Mouse (Mus musculus): ENCODE results near the gene Bcl2l2. TPM values are rescaled to one million over a fixed set of nuclear protein-coding genes. Genes with fewer than 3 reads are reported as not detected.

The Bcl2l2 gene
- polyA plus RNA-seq, 1 experiment from 2014 or later, result 4.2 TPM

DNA sequence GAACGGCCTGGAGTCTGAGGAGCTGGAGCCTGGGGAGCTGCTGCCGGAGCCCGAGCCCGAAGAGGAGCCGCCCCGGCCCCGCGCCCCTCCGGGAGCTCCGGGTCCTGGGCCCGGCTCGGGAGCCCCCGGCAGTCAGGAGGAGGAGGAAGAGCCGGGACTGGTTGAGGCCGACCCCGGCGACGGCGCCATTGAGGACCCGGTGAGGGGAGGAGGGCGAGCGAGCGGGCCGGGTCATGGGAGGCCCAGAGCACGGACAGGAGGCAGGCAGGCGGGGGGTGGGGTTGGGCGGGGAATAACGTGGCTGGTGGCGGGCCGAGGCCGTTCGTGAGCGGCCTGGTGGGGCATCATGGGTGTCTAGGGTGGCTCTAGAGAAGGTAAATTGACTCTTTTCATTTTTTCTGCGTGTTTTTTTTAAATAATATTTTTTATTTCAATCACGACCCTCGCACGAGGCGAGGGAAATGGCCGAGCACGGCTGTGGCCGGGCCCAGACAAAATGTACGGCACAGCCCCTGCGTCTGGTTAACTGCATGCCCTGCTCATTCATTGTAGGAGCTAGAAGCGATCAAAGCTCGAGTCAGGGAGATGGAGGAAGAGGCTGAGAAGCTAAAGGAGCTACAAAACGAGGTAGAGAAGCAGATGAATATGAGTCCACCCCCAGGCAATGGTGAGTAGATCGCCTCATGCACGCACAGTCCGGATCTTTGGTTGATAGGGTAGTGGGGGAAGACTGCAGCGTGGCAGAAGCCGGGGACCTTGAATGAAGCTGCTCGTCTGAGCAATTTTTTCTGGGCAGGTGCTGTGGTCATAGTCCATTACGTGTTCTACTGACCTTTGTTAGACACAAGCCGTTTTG, 11.3 kb downstream of the Bcl2l2 start:
- Histone ChIP-seq H3K27me3 (replicated peaks) (no peaks in the 10 kb centered on the region), H3K36me3 (peaks cover 15% of the 10 kb centered on the region), H3K9ac (peak overlapping the region; percentile 98), H3K4me1 (peaks cover 13% of the 10 kb centered on the region; the same call in 1 of the 2 replicates), H3K4me3 (replicated peaks) (peak overlapping the region; percentile 90), H3K4me2 (peak overlapping the region; percentile 75), H3K27ac (peak overlapping the region; percentile 89), H3K9me3 (no peaks in the 10 kb centered on the region)
- WGBS, result under 1% methylated on average over 45 of the region's 54 CpGs
- ATAC-seq (ENCODE audit: insufficient read depth, low FRiP score, low read depth), result peak; percentile 47

DNA sequence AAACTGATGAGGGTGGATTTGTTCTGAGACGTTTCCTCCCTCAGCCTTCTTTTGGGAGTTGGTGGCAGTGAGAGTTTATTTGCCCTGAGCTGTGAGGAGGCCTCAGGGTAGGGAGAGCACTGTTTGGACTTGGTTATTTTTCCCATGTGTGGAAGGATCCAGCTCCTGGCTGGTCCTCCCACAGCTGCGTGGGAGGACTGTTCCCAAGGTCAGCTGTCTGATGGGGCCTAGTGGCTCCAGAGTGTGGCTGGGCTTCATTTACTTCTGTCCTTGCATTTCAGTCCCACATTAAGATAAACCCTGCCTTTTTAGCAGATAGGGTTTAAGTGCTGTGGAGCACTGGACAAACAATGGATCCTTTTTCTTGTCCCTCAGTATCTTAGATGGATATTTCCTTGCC, 14.3 kb downstream of the Bcl2l2 start:
- WGBS, result 44% methylated on average over 2 of the region's 2 CpGs
- H3K36me3 ChIP-seq, result peaks cover 15% of the 10 kb centered on the region
- H3K9ac ChIP-seq, result no peak overlapping the region
- H3K27me3 ChIP-seq (replicated peaks), result no peaks in the 10 kb centered on the region
- no peak overlapping the region for H3K4me2 ChIP-seq
- no peaks in the 10 kb centered on the region for H3K9me3 ChIP-seq
- peaks cover 13% of the 10 kb centered on the region; the same call in 1 of the 2 replicates for H3K4me1 ChIP-seq
- no peak overlapping the region for H3K4me3 ChIP-seq (replicated peaks)
- peak overlapping the region; percentile 35; the same call in 1 of the 2 replicates for H3K27ac ChIP-seq
- ATAC-seq (ENCODE audit: insufficient read depth, low FRiP score, low read depth), result no peak

DNA sequence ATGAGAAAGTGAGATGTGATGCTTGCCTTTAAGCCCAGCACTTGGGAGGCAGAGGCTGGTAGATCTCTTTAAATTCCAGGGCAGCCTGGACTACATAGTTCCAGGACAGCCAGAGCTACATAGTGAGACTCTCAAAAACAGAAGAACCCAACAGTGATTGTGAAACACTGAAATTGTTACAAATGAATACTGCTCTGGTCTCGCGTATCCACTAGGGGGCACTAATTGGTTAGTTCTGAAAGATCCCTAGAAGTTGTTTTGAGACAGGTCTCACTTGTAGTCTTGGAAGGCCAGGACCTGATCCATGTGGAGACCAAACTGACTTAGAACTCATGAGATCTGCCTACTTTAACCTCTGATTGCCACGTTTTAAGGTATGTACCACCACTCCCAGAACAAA, 17.2 kb downstream of the Bcl2l2 start:
- WGBS, result 0% methylated on average over 3 of the region's 3 CpGs
- H3K36me3 ChIP-seq, result peaks cover 21% of the 10 kb centered on the region
- H3K4me1 ChIP-seq, result peaks cover 10% of the 10 kb centered on the region; the same call in 1 of the 2 replicates
- H3K4me2 ChIP-seq, result no peak overlapping the region
- no peak overlapping the region for H3K9ac ChIP-seq
- peak overlapping the region; percentile 44; the same call in 1 of the 2 replicates for H3K27ac ChIP-seq
- ATAC-seq (ENCODE audit: insufficient read depth, low FRiP score, low read depth), result 0 out of 2 replicates have a peak, but pooled peaks have one; percentile 36
- H3K27me3 ChIP-seq (replicated peaks), result no peaks in the 10 kb centered on the region
- no peak overlapping the region for H3K4me3 ChIP-seq (replicated peaks)
- H3K9me3 ChIP-seq, result no peaks in the 10 kb centered on the region

DNA sequence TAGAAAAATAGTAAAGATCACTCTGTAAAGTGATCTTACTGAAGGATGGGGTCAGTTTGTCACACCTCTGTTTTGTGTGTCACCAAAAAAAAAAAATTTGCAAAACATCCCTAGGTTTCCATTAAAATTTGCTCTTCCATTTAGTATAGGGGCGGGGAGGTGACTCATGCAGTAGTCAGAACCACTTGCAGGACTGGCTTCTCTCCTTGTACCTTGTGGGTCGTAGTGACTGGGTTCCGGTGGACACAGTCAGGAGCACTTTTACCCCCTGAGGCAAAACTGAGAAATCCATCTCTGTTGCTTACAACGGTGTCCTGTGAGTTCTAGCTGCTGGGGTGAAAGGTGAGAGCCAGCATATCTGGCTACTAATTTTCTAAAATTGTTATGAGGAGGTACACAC, 20.5 kb downstream of the Bcl2l2 start:
- Histone ChIP-seq H3K4me1 (no peaks in the 10 kb centered on the region), H3K9ac (no peak overlapping the region), H3K27ac (no peak overlapping the region), H3K36me3 (peaks cover 21% of the 10 kb centered on the region; the same call in 1 of the 2 replicates), H3K27me3 (replicated peaks) (no peaks in the 10 kb centered on the region), H3K4me2 (no peak overlapping the region), H3K9me3 (no peaks in the 10 kb centered on the region), H3K4me3 (replicated peaks) (no peak overlapping the region)
- 88% methylated on average over 4 of the region's 4 CpGs for WGBS
- ATAC-seq (ENCODE audit: insufficient read depth, low FRiP score, low read depth), result no peak

DNA sequence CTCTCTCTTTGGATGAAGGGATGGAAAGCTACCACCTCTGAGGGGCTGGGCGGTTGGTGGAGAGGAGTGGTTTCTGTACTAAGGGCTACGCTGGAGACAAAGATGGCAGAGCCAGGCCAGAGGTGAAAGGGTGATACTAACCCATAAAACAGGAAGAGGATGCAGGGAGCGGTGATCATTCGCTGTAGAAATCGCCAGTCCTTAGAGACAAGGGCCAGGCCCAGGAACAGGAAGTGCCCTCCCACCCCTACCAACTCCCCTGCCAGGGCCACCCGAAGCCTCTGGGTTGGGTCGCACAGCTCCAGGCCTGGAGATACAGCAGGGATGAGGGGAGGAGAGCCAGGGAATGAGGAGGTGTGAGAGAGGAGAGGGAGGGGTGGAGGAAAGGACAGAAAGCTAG, 25.5 kb downstream of the Bcl2l2 start:
- ATAC-seq (ENCODE audit: insufficient read depth, low FRiP score, low read depth), result no peak
- H3K9me3 ChIP-seq, result no peaks in the 10 kb centered on the region
- peaks cover 27% of the 10 kb centered on the region; the same call in 1 of the 2 replicates for H3K36me3 ChIP-seq
- peaks cover 3% of the 10 kb centered on the region; the same call in 1 of the 2 replicates for H3K4me1 ChIP-seq
- no peak overlapping the region for H3K4me2 ChIP-seq
- no peaks in the 10 kb centered on the region for H3K27me3 ChIP-seq (replicated peaks)
- H3K27ac ChIP-seq, result no peak overlapping the region
- no peak overlapping the region for H3K4me3 ChIP-seq (replicated peaks)
- 74% methylated on average over 7 of the region's 7 CpGs for WGBS
- H3K9ac ChIP-seq, result no peak overlapping the region

DNA sequence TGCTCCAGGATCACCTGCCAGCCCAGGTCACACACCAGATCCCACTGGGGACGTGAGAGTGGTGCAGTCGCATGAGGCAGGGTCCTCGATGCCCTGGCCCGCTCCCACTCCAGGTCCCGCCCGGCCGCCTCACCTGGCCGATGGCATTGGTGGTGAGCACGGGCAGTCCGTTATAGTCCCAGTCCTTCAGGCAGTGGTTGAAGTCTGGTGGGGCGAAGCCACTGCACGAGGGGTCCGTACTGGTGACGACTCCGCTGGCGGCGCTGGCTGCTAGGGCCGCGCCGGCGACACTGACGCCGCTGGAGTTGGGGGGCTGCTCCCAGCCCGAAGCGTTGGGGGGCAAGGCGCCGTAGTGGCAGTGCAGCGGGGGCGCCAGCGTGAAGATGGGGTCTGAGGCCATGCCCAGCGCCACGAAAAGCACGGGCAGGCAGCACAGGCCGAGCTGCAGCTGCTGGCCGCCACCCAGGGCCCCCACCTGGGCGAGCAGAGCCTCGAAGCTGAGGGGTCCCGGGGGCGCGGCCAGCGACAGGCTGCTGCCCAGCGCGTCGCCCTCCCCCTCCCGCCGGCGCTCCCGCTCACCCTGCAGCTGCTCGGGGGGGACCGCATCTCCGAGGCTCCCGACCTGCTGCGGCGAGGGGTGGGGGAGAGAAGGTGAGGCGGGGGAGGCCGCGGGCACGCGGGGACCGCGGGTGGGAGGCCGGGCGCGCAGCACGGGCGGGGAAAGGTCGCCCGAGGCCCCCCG, 29.1 kb downstream of the Bcl2l2 start:
- no peaks in the 10 kb centered on the region for H3K9me3 ChIP-seq
- peaks cover 30% of the 10 kb centered on the region for H3K36me3 ChIP-seq
- H3K4me3 ChIP-seq (replicated peaks), result peak overlapping the region; percentile 93
- peak overlapping the region; percentile 94 for H3K4me2 ChIP-seq
- WGBS, result 3% methylated on average over 53 of the region's 69 CpGs
- no peaks in the 10 kb centered on the region for H3K27me3 ChIP-seq (replicated peaks)
- peaks cover 3% of the 10 kb centered on the region; the same call in 1 of the 2 replicates for H3K4me1 ChIP-seq
- peak overlapping the region; percentile 82 for H3K27ac ChIP-seq
- peak overlapping the region; percentile 83 for H3K9ac ChIP-seq
- peak; percentile 38; the same call in 1 of the 2 replicates for ATAC-seq (ENCODE audit: insufficient read depth, low FRiP score, low read depth)

DNA sequence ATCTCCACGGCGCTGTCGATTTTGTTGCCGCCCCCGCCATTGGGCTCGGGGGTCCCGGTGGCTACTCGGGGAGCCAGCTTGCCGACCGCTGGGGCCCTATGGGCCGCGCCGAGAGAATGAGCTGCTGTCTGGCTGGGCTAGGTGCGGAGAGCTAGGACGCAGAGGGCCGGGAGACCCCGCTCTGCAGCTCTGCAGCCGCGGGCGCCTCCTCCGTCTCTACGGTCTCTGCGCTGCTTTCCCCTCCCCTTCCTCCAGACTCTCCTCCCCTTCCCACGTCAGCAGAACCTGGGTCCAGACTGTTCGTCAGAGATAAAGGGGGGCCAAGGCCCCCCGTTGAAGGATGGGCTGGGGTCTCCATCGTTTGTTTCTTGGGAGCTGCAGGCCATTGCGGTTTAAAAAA, 29.7 kb downstream of the Bcl2l2 start, which contains the start of gene Slc22a17:
Gene Slc22a17, minus strand, starts transcription at position 247 of the 400 bp plus-strand sequence.
- WGBS, result under 1% methylated on average over 27 of the region's 28 CpGs
- ATAC-seq (ENCODE audit: insufficient read depth, low FRiP score, low read depth), result peak; percentile 82
- Histone ChIP-seq H3K9ac (peak within 1 kb of the TSS; percentile 83), H3K27me3 (replicated peaks) (no peaks in the 10 kb centered on the region), H3K4me2 (peak within 1 kb of the TSS; percentile 94), H3K4me1 (peaks cover 3% of the 10 kb centered on the region; the same call in 1 of the 2 replicates), H3K27ac (peak within 1 kb of the TSS; percentile 82), H3K9me3 (no peaks in the 10 kb centered on the region), H3K36me3 (peaks cover 28% of the 10 kb centered on the region), H3K4me3 (replicated peaks) (peak within 1 kb of the TSS; percentile 93)

DNA sequence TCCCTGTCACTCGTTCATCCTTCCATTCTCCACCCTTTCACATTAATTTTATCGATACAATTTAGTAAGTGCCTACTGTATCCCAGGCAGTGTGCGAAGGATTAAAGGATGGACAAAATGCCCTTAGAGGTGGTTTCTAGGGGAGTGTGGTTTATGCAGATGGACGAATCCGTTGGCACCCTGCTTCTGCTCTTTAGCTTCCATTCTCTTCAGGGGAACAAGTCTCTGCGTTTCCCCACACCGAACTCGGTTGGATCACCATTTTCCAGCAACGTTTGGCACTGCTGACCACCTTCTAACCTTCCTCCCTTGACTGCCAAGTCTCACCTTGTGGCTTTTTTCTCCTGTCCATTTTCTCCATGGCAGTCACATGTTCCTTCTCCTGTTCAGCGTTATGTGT, 30.2 kb downstream of the Bcl2l2 start:
- 11% methylated on average over 10 of the region's 10 CpGs for WGBS
- H3K27ac ChIP-seq, result peak overlapping the region; percentile 82; the same call in 1 of the 2 replicates
- ATAC-seq (ENCODE audit: insufficient read depth, low FRiP score, low read depth), result no peak
- H3K4me1 ChIP-seq, result peaks cover 3% of the 10 kb centered on the region; the same call in 1 of the 2 replicates
- peak overlapping the region; percentile 94 for H3K4me2 ChIP-seq
- no peaks in the 10 kb centered on the region for H3K27me3 ChIP-seq (replicated peaks)
- H3K9ac ChIP-seq, result peak overlapping the region; percentile 83; the same call in 1 of the 2 replicates
- peak overlapping the region; percentile 93 for H3K4me3 ChIP-seq (replicated peaks)
- peaks cover 26% of the 10 kb centered on the region for H3K36me3 ChIP-seq
- no peaks in the 10 kb centered on the region for H3K9me3 ChIP-seq

DNA sequence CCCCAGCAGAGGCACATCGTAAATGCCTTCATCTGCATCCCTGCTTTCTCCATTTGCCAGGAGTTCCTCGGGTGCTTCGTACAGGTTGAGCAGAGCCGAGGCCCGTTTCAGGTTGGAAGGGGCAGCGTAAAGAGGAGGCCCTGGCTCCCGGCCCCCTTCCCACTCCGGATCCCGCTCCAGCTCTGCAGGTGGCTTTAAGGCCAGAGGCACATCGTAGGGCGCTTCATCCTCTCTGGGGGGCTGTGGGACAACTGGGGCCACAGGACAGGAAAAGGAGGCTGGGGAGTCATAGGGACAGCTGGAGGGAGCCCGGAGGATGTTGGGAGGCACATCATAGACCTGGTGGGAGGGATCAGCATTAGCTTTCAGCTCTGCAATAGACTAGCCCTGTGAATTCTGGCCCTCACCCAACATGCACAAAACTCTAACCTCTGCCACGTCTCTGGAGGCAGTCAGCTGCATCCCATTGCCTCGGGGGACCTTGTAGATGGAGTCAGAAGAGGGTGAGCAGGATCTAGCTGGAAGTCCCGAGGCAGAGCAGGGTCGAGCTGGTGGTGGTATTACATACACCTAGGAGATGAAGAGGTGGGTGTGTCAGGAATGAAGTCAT, 37.0 kb downstream of the Bcl2l2 start:
- H3K9me3 ChIP-seq, result no peaks in the 10 kb centered on the region
- no peaks in the 10 kb centered on the region for H3K27me3 ChIP-seq (replicated peaks)
- H3K4me3 ChIP-seq (replicated peaks), result no peak overlapping the region
- no peak overlapping the region for H3K9ac ChIP-seq
- no peak overlapping the region for H3K27ac ChIP-seq
- 0 out of 2 replicates have a peak, but pooled peaks cover 6% of the 10 kb centered on the region for H3K4me1 ChIP-seq
- peaks cover 33% of the 10 kb centered on the region for H3K36me3 ChIP-seq
- H3K4me2 ChIP-seq, result no peak overlapping the region
- 89% methylated on average over 16 of the region's 16 CpGs for WGBS
- no peak for ATAC-seq (ENCODE audit: insufficient read depth, low FRiP score, low read depth)

DNA sequence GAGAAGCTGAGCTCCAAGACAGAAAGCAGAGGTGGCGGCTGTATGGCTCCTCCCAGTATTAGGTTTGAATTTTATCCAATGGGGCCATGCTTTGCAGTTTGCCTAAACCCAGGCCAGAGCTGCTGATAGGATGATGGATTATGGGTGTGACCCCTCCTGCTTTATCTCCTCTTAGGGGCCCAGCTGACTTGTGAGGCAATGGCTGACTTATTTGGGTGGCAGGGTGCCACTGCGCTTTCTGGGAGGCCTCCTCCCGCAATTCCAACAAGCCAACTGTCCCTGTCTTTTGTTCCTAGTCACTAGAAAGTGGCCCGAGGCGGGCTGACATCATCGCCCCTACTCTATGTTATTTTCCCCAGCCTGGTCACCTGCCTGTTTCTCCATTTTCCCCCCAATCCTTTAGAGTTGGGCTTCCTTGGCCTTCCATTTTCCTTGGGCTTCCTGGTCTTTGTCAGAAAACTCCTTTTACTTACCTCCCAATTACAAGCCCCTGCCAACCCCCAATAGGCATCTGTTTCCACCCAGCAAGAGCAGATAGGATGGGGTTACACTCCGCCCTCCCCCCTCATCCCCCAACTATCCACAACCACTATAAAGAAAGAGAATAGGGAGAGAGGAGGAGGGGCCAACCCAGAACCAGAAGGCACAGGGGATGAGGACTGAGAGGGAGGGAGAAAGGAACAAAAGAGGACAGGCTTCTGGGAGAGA, 41.6 kb downstream of the Bcl2l2 start:
- Histone ChIP-seq H3K4me3 (replicated peaks) (peak overlapping the region; percentile 56), H3K4me2 (peak overlapping the region; percentile 89), H3K4me1 (peaks cover 27% of the 10 kb centered on the region; the same call in 1 of the 2 replicates), H3K36me3 (0 out of 2 replicates have a peak, but pooled peaks cover 15% of the 10 kb centered on the region), H3K27ac (peak overlapping the region; percentile 99), H3K9me3 (no peaks in the 10 kb centered on the region), H3K27me3 (replicated peaks) (no peaks in the 10 kb centered on the region), H3K9ac (peak overlapping the region; percentile 60; the same call in 1 of the 2 replicates)
- peak; percentile 51 for ATAC-seq (ENCODE audit: insufficient read depth, low FRiP score, low read depth)
- WGBS, result 12% methylated on average over 7 of the region's 7 CpGs
